Mouse (Mus musculus) neutrophil, adult 83 days (primary cell): Measurements from ENCODE around the gene Dhx9. TPM values are rescaled to one million over a fixed set of nuclear protein-coding genes. Genes with fewer than 3 reads are reported as not detected.

Experiments
- total RNA-seq, 2 experiments: library from RNA; stranded (reverse); gene quantifications; one replicate each; pipeline ENCODE4 v1.2.4; 2023

Dhx9 gene
- 10 to 100 TPM; 91.9 to 93.1 TPM for total RNA-seq

GRCm38 (mm10) chr1:153487500-153487879 is at the start of gene Dhx9:
Gene Dhx9 (minus strand): TSS chr1:153487660.

GRCm38 (mm10) chr1:153424770-153425584 is 62.5 kb downstream of the Dhx9 start, which contains the start of gene Shcbp1l:
Gene Shcbp1l (plus strand): TSS chr1:153425162.

Other genes with a start within 250 kb of the Dhx9 start
- 1 to 10 TPM; 1.0 to 1.9 TPM for gene Lamc1, start 154.9 kb downstream of the Dhx9 start, total RNA-seq
- gene Shcbp1l, start 62.5 kb downstream of the Dhx9 start, total RNA-seq = under 1 TPM in 1 of 2 experiments, not detected in 1; 0.35 TPM
- 1 to 10 TPM; 3.0 to 3.2 TPM for gene Npl, start 62.4 kb upstream of the Dhx9 start, total RNA-seq
- gene Rgs8, start 165.4 kb upstream of the Dhx9 start, total RNA-seq = under 1 TPM in 1 of 2 experiments, not detected in 1; 0.04 TPM